11 mouse cellular contexts compared by ENCODE assay signal in the genomic region with DNA sequence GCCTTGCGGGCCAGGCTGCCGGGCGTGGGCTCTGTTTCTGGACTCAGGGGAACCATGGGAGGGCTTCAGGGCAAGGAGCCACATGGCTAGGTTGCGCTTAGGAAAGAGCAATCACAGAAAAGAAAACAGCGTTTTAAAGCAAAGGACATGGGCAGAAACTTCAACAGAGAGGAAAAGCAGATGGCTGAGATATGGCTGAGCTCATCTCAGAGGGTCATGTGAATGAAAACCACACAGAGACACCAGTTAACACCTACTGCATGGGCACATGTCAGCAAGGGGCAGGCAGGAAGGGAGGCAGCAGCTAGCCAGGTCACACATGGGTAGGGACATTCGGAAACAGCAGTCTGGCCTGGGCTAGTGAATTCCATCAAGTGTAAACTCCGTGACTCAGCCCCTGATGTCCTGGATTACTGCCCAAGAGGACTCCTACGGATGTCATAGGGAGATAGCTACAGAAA. TPM values are rescaled to one million over a fixed set of nuclear protein-coding genes. Genes with fewer than 3 reads are reported as not detected.
DNase-seq lines count a peak whose midpoint lies in the region; ATAC-seq and TF ChIP-seq lines count a peak whose summit lies in the region.
"Had no signal": no experiment of that assay in that cellular context is flagged by ENCODE, and none has a peak within 500 bp of the region (broad histone marks: within the 10 kb centered on the region; RNA-seq: fewer than 3 reads in every experiment).

No protein-coding gene starts in this region.

- peak; percentile 63 for TF ChIP-seq POLR2A in myocyte (IDR thresholded peaks at IDR 0.05; ENCODE audit: insufficient read length, low read depth)

- H3K4me3 ChIP-seq in neural tube, embryonic 13.5 days: no peak overlapping the region
- no peak overlapping the region for H3K4me3 ChIP-seq in embryonic facial prominence, embryonic 15.5 days (replicated peaks)
- H3K4me3 ChIP-seq in heart, embryonic 11.5 days (ENCODE audit: low read depth, low read length): no peak overlapping the region
- H3K4me3 ChIP-seq in myocyte: no peak overlapping the region
- H3K4me3 ChIP-seq: forebrain, embryonic 12.5 days had no signal

- H3K4me2 ChIP-seq in neural tube, embryonic 13.5 days: no peak overlapping the region
- no peak overlapping the region for H3K4me2 ChIP-seq in embryonic facial prominence, embryonic 15.5 days (replicated peaks)
- H3K4me2 ChIP-seq in heart, embryonic 11.5 days: no peak overlapping the region
- H3K4me2 ChIP-seq in myocyte (ENCODE audit: low read depth): peak overlapping the region; percentile 73
- H3K4me2 ChIP-seq: forebrain, embryonic 12.5 days had no signal

- 0 out of 2 replicates have a peak overlapping the region, but pooled peaks have one; percentile 39 for H3K27ac ChIP-seq in neural tube, embryonic 13.5 days (replicated peaks)
- peak overlapping the region; percentile 87 for H3K27ac ChIP-seq in embryonic facial prominence, embryonic 15.5 days (replicated peaks)
- H3K27ac ChIP-seq in heart, embryonic 11.5 days (ENCODE audit: low read depth, low read length): peak overlapping the region; percentile 54; the same call in 1 of the 2 replicates

- 78% methylated on average over 8 of the region's 8 CpGs for WGBS in neural tube, embryonic 13.5 days
- 47% methylated on average over 8 of the region's 8 CpGs for WGBS in embryonic facial prominence, embryonic 15.5 days
- WGBS in heart, embryonic 11.5 days (ENCODE audit: insufficient replicate concordance): 66% methylated on average over 8 of the region's 8 CpGs

- H3K9ac ChIP-seq in neural tube, embryonic 13.5 days: no peak overlapping the region
- no peak overlapping the region for H3K9ac ChIP-seq in embryonic facial prominence, embryonic 15.5 days
- H3K9ac ChIP-seq in heart, embryonic 11.5 days (ENCODE audit: low read depth, low read length): no peak overlapping the region
- H3K9ac ChIP-seq: forebrain, embryonic 12.5 days had no signal

- H3ac ChIP-seq in myocyte (ENCODE audit: control insufficient read depth, insufficient read length): no peak overlapping the region

- H3K79me2 ChIP-seq in myocyte (ENCODE audit: control insufficient read depth, insufficient read depth): no peaks in the 10 kb centered on the region

- H3K9me3 ChIP-seq in neural tube, embryonic 13.5 days: no peaks in the 10 kb centered on the region
- H3K9me3 ChIP-seq in embryonic facial prominence, embryonic 15.5 days (replicated peaks): no peaks in the 10 kb centered on the region
- no peaks in the 10 kb centered on the region for H3K9me3 ChIP-seq in heart, embryonic 11.5 days (replicated peaks; ENCODE audit: control insufficient read depth, low read length)
- H3K9me3 ChIP-seq: forebrain, embryonic 12.5 days had no signal

- no peak for DNase-seq in neural tube, embryonic 10.5 days (ENCODE audit: extremely low spot score, low spot score)
- no peak for DNase-seq in frontal cortex, postnatal 25 days (ENCODE audit: low spot score in 2 of 2)
- DNase-seq in left cerebral cortex, postnatal 25 days (ENCODE audit: low spot score in 2 of 2): no peak
- DNase-seq: cerebellum, adult 11 months; right cerebral cortex, postnatal 14 days had no signal

- no peaks in the 10 kb centered on the region for H3K36me3 ChIP-seq in neural tube, embryonic 13.5 days
- no peaks in the 10 kb centered on the region for H3K36me3 ChIP-seq in embryonic facial prominence, embryonic 15.5 days
- no peaks in the 10 kb centered on the region for H3K36me3 ChIP-seq in heart, embryonic 11.5 days (ENCODE audit: control insufficient read depth, insufficient read depth, low read length)
- H3K36me3 ChIP-seq in myocyte (ENCODE audit: control insufficient read depth, insufficient read depth): no peaks in the 10 kb centered on the region
- H3K36me3 ChIP-seq: forebrain, embryonic 12.5 days had no signal

- intact Hi-C loops in left cerebral cortex, postnatal 25 days (cut with DNase I): no loop called here

- no peak for ATAC-seq in neural tube, embryonic 13.5 days (ENCODE audit: low read depth)
- no peak for ATAC-seq in embryonic facial prominence, embryonic 15.5 days (ENCODE audit: insufficient number of reproducible peaks, low FRiP score, low TSS enrichment, low read depth)
- ATAC-seq in heart, embryonic 11.5 days (replicated peaks; ENCODE audit: insufficient number of reproducible peaks, low FRiP score, low TSS enrichment): no peak
- ATAC-seq: hindbrain, postnatal 0 days had no signal

- peaks cover 38% of the 10 kb centered on the region for H3K4me1 ChIP-seq in neural tube, embryonic 13.5 days (replicated peaks)
- H3K4me1 ChIP-seq in embryonic facial prominence, embryonic 15.5 days: peaks cover 60% of the 10 kb centered on the region
- peaks cover 10% of the 10 kb centered on the region for H3K4me1 ChIP-seq in heart, embryonic 11.5 days (ENCODE audit: control insufficient read depth, insufficient read depth, low read length)

- H3K27me3 ChIP-seq in neural tube, embryonic 13.5 days: no peaks in the 10 kb centered on the region
- H3K27me3 ChIP-seq in embryonic facial prominence, embryonic 15.5 days: no peaks in the 10 kb centered on the region
- peaks cover 7% of the 10 kb centered on the region for H3K27me3 ChIP-seq in heart, embryonic 11.5 days (ENCODE audit: control insufficient read depth, insufficient read depth, low read length)
- no peaks in the 10 kb centered on the region for H3K27me3 ChIP-seq in myocyte (ENCODE audit: control insufficient read depth, insufficient read depth, insufficient read length)

TF ChIP-seq in myocyte, 11 proteins besides CTCF, POLR2A, EP300 and RAD21:
- TF ChIP-seq REST (IDR thresholded peaks at IDR 0.05; ENCODE audit: insufficient read depth, insufficient read length) (no peak), TCF3 (IDR thresholded peaks at IDR 0.05; ENCODE audit: insufficient read length, low read depth) (no peak), MYOG (IDR thresholded peaks at IDR 0.05; ENCODE audit: control insufficient read depth in 1 of 3, insufficient read depth in 1 of 3, insufficient read length in 2 of 3, low read depth in 2 of 3) (peak in 1 of 3 experiments; percentile 76), TCF12 (IDR thresholded peaks at IDR 0.05; ENCODE audit: insufficient read depth, poor library complexity, severe bottlenecking) (no peak), USF1 (IDR thresholded peaks at IDR 0.05; ENCODE audit: low read depth) (peak; percentile 26), CEBPB (IDR thresholded peaks at IDR 0.05; ENCODE audit: insufficient read depth, poor library complexity, severe bottlenecking) (no peak), E2F4 (IDR thresholded peaks at IDR 0.05; ENCODE audit: insufficient read depth) (no peak), MAX (IDR thresholded peaks at IDR 0.05; ENCODE audit: low read depth) (peak; percentile 55), MYOD1 (IDR thresholded peaks at IDR 0.05; ENCODE audit: control insufficient read depth in 1 of 3, insufficient read length in 2 of 3, low read depth in 2 of 3) (peak in 2 of 3 experiments; percentile 9 to 78), POLR2AphosphoS2 (IDR thresholded peaks at IDR 0.05; ENCODE audit: insufficient read length, low read depth) (peak; percentile 33)
TF ChIP-seq in myocyte: peak in this region for 5.

RNA-seq across cellular contexts. Expression of a gene that starts 10.3 kb away (rescaled TPM):
- 34.4 and 37.7 TPM in 2 replicates for polyA plus RNA-seq in neural tube, embryonic 13.5 days (2015; fragmentation: Nextera tagmentation; extraction: Ambion mirVana)
- 240 and 260 TPM in 2 replicates for polyA plus RNA-seq in embryonic facial prominence, embryonic 15.5 days (2015; fragmentation: Nextera tagmentation; extraction: Ambion mirVana)
- 105 and 137 TPM in 2 replicates for polyA plus RNA-seq in heart, embryonic 11.5 days (2014; fragmentation: Nextera tagmentation; extraction: Ambion mirVana)
- polyA plus RNA-seq in myocyte (2012; fragmentation: generic; extraction: Trizol): 167 TPM
- total RNA-seq in left cerebral cortex, postnatal 25 days (2021): 1 to 10 TPM; 3.9 to 6.5 TPM

RNA-seq across cellular contexts. Expression of a gene that starts 45.4 kb away (rescaled TPM):
- polyA plus RNA-seq in neural tube, embryonic 13.5 days (2015; fragmentation: Nextera tagmentation; extraction: Ambion mirVana): 30.6 TPM in 2 replicates
- polyA plus RNA-seq in embryonic facial prominence, embryonic 15.5 days (2015; fragmentation: Nextera tagmentation; extraction: Ambion mirVana): 12.2 and 14.1 TPM in 2 replicates
- 7.9 TPM in 2 replicates for polyA plus RNA-seq in heart, embryonic 11.5 days (2014; fragmentation: Nextera tagmentation; extraction: Ambion mirVana)
- polyA plus RNA-seq in myocyte (2012; fragmentation: generic; extraction: Trizol): 39.3 TPM
- total RNA-seq in left cerebral cortex, postnatal 25 days (2021): 100 to 1,000 TPM; 158 to 161 TPM
